Mouse (Mus musculus): ENCODE measurements around the gene Dgka.
"Not testable (repeated sequence)": the region's sequence is repeated elsewhere in the genome, so short reads cannot be mapped to it uniquely, and the experiment has no call there.

The Dgka gene

GRCm38 (mm10) chr10:128731992-128732391 is 12.7 kb downstream of the Dgka start:
- no peak for DNase-seq (ENCODE audit: low read depth, low spot score)

DNA sequence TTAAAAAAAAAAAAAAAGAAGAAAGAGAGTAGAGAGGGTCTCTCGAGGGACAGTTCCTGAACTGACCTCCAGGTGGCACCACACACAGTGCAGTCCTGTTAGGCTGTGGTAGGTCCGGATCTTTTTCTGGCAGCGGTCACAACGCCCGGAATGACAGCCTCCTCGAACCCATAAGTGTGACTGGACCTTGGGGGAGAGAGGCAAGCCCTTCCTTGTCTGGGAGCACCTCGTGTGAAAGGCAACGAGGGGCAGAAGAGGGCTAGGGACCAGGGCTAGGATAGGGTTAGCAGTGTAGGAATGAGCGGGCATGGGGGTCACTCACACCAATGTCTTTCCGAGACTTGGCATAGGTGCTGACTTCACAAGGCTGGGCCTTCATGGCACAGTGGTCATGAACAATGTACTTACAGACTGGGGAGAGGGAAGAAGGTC is 13.6 kb downstream of the Dgka start:
- peak; percentile 65 for DNase-seq (ENCODE audit: low read depth, low spot score)

DNA sequence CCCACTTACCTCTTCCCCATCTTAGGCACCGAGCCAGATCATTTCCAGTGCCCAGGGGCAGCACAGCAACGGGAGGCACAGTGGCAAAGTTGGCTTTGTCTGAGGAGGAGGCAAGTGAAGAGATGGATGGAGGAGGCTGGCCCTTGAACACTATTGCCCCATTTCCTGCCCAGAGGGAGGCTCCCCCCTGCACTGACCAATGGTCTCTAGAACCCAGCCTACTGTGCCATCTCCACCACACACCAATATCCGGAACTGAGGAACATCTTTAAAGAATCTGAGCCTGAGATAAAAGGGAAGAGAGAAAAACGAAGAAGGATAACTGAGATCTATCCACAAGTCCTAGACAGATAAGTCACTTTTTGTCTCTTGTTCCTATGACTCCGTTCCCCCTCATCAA is 16.6 kb downstream of the Dgka start:
- DNase-seq (ENCODE audit: low read depth, low spot score), result no peak

- DNase-seq (ENCODE audit: low read depth, low spot score), result not testable (repeated sequence)
Observed at GRCm38 (mm10) chr10:128725466-128725865, 19.2 kb downstream of the Dgka start.

DNA sequence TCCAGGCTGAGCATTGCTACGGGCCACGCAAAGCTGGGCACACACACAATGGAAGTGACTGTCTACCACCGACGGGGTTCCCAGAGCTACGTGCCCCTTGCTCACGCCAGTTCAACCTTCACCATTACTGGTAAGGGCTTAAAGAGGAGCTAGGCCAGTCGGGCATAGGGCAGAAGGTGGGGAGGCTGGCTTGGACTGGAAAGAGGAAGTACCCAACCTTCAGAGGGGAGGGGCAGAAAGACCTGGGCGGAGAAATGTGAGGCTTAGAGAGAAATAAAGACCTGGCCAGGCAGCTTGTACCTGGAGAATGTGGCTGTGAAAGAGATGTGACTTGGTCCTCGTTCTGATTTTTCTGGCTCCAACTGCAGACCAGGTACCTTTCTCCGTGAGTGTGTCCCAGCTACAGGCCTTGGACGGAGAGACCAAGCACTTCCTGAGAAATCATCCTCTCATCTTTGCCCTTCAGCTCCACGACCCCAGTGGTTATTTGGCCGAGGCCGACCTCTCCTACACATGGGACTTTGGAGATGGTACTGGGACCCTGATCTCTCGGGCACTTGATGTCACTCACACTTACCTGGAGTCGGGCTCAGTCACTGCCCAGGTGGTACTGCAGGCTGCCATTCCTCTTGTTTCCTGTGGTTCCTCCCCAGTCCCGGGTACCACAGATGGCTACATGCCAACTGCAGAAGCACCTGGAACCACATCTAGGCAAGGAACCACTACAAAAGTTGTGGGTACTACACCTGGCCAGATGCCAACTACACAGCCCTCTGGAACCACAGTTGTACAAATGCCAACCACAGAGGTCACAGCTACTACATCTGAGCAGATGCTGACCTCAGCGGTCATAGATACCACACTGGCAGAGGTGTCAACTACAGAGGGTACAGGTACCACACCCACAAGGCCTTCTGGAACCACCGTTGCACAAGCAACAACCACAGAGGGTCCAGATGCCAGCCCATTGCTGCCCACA is 28.8 kb downstream of the Dgka start:
- peak; percentile 43 for DNase-seq (ENCODE audit: low read depth, low spot score)

DNA sequence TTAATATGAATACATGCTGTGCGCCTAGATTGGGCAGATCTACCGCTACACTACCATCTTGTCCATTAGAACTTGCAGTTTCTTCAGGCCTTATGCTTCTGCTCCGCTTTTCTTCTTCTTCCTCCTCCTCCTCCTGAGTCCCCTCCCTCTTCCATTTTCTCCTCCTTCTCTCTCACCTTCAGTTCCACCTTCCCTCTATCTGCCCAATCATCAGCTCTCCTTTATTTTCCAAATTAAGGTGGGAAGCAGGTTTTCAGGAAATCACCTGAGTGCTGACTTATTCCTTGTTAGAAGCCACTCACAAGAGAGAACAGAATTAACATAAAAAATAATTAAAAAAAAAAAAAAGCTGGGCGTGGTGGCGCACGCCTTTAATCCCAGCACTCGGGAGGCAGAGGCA is 33.3 kb downstream of the Dgka start:
- DNase-seq (ENCODE audit: low read depth, low spot score), result peak; percentile 64

DNA sequence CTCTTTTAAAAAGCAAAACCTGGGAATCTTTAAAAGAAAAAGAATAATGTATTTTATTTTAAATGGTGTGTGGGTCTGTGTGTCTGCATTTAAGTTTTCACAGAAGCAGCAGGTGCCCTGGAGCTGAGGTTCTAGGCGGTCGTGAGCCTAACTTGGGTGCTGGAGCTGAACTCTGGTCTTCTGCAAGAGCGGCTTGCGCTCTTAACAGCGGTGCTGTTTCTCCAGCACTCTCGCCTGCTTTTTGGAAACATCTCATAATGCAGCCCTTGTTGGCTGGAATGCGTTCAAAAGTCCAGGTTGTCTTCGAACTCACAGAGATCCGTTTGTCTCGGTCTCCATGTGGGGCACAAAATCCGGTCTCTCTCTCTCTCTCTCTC is 39.4 kb downstream of the Dgka start:
- no peak for DNase-seq (ENCODE audit: low read depth, low spot score)

DNA sequence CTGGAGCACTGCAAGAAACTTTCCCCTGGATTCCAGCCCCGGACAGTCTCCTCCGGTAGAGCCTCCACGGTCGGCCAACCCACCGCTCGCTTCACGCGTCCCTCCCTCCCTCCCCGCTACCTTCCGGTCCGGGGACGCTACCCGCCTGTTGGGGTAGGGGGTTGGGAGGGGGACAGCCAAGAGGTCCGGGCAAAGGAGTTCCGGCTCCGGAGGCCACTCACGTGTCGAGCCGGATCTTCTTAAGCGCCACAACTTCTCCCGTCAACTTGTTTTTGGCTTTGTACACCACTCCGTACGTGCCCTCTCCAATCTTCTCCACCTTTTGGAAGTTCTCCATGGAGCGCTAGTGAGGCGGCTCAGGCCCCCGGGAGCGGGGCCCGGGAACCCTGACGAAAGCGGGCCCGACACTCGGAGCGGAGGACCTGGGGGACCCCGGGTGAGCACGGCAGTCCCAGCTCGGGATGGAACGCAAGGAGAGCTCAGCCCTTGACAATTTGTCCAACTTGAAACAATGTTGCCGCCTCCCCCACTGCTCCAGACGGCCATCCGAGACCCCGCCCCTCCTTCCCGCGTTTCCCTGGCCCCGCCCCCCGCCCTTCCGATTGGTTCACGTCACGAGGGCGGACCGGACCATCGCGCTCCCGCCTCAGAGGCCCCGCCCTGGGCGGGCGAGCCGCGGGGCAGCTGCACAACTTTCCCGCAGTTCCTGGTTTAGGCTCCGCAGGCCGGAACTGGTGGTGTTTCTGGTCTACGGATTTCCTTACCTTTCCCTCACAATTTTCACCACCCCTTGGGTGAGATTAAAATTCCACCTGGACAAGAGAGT is 40.0 kb downstream of the Dgka start, which contains the start of gene Cdk2:
TSS of gene Cdk2 (minus strand) at position 541 of the 826 bp plus-strand sequence.
- DNase-seq (ENCODE audit: low read depth, low spot score), result peak; percentile 92

DNA sequence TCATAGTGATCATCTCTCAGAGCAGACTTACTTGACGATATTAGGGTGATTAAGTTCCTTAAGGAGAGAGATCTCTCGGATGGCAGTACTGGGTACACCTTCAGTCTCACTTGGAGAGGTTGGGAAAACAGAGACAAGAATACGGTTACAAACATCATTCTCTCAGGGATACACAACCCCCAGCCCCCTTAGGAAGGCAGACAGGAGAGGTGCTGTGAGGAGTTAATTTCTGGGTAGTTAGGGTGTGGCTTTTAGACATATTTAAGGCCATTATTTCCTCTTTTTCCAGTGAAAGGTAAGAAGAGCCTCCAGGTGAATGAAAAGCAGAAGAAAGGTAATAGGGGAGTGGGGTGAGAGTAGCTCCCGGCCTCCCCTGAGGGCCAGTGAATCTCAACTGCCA is 40.8 kb downstream of the Dgka start, which contains the start of gene Pmel:
TSS of gene Pmel (plus strand) at position 301 of the 400 bp plus-strand sequence.
- no peak for DNase-seq (ENCODE audit: low read depth, low spot score)

DNA sequence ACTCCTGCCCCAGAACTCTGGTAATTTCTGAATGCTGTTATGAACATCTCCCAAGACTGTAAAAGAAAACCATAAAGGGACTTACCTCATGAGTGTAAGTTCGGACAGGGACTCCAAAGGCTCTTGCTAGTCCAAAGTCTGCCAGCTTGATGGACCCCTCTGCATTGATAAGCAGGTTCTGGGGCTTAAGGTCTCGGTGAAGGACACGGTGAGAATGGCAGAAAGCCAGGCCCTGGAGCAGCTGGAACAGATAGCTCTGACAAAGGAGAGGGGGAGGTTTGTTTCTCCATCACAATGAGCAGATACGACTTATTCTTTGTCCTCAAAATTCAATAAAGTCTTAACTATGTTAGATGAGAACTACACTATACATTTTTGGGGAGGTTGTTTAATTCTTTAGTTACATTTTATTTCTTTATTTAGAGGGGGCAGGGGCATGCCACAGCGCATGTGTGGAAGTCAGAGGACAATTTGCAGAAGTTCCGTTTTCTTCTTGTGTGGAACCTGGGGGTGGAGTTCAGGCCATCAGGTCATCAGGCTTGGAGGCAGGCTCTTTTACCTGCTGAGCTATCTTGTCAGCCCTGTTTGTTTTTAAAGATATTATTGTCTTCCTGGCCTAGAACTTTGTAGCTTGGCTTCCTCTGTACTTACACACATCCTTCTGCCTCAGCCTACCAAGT is 42.2 kb downstream of the Dgka start:
- no peak for DNase-seq (ENCODE audit: low read depth, low spot score)

DNA sequence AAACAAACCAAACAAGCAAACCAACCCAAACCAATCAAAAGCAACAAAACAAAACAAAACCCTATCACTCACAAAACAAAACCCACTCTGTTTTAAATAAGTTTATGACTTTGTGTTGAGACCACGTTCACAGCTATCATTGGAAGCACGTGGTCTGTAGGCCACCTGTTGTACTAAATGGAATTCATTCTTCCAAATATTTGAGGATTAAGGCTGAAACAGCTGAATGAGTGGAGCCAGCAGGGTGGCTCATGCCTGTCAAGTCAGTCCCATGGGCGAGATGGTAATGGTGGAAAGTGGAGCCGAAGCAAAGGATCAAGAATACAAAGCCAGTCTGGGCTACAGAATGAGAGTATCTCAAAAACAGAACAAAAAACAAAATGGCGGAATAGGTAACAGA is 43.9 kb downstream of the Dgka start:
- no peak for DNase-seq (ENCODE audit: low read depth, low spot score)

DNA sequence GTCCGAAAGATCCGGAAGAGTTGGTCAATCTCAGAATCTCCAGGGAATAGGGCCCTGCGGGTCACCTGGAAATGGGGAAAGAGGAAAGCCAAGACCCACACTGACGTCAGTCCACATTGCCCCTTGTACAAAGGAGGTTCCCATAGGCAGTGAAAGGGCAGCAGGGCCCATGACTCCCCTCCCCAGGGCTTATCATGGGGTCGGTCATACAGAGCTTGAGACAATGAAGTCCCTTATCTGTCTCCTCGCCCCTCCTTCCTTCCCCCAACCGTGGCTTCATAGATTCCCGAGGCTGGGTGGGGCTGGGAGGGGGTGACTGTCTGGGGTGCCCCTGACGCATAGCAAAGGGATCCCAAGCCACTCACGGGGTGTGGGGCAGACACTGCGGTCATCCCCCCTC is 45.0 kb downstream of the Dgka start:
- DNase-seq (ENCODE audit: low read depth, low spot score), result no peak

GRCm38 (mm10) chr10:128699006-128699405 is 45.6 kb downstream of the Dgka start:
- no peak for DNase-seq (ENCODE audit: low read depth, low spot score)

DNA sequence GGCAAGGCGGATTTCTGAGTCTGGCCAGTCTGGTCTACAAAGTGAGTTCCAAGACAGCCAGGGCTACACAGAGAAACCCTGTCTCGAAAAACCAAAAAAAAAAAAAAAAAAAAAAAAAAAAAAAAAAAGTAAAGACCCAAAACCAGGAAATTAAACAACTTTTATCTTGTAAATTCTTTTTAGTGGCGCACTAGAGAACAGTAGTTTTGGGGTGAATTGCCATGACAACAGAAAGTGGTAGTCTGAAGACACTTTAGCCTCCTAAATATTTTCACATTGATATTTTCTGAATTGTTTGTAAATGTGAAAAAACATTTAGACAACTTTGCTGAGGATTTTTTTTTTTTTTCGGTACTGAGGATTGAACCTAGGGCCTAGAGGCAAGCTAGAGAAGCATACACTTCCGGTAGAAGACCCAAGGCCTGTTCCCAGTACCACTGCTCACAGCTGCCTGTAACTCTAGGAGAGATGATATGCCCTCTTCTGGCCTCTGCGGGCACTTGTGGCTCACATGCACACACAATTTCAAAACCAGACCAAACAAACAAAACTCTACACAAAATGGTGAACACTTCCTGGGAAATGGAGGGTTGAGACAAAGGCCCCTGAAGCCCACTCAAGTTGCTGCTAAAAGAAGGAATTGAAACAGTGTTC is 47.5 kb downstream of the Dgka start:
- DNase-seq (ENCODE audit: low read depth, low spot score), result peak; percentile 64

DNA sequence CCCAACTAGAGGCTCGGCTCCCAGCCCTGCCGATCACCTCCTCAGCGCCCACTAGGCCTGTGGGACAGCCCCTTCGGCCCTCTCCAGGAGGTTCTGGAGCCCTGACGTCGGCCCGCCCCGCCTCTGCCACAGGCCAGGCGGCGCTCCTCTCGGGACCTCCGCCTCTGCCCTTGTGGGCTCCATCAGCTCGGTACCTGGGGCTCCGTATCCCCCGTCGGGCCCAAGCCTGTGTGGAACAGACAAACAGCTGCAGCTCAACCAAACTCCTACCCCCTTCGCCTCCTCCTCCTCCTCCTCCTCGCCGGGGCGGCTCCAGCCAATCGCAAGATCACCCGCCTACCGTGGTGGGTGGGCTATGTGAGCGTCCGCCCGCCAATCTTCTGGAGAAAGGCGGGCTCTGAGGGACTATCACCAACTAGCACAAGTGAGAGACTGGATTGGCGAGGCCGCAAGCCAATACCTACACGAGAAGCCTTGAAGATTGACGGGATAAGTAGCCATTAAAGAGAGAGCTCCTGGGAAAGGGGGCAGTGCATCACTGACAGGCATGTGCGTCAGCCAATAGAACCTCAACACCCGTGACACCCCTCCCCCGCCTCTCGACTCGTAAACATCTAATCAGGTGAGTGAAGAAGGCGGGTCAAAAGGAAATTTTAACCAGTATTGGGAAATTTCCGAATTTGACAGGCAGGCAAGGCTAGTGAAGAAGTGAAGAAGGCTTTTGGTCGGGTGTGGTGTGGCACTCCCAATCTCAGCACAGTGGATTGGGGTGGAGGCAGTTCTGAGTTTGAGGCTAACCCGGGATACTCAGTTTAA is 48.5 kb downstream of the Dgka start, which contains the start of gene Rab5b:
TSS of gene Rab5b (minus strand) at position 273 of the 816 bp plus-strand sequence.
- peak; percentile 100 for DNase-seq (ENCODE audit: low read depth, low spot score)

DNA sequence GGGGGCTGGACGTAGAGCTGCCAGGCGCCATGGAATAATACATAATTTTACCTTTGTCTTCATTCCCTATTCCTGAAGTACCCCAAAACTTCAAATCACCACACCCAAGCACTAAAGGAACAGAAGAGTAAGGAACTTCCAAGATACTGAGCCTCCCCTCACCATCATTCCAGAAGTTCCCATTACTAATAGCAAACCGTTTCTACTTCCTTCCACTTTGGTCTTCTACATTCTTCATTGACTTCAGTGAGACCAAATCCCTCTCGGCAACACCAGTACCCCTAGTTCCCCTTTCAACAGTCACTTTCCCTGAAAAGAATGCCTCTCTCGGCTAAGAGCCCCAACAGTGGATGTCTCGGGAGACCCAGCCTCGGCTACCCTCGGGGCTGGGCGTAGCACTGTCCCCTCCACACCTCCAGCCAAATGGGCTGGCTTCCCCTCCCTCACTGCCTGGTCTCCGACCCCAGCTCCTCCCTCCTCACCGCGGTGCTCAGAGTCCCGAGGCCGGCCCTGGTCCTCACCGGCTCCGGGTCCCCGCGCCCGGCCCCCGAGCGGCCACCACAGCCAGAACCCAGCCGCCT is 49.2 kb downstream of the Dgka start:
- DNase-seq (ENCODE audit: low read depth, low spot score), result no peak

GRCm38 (mm10) chr10:128674469-128675008 is 70.1 kb downstream of the Dgka start:
- peak; percentile 51 for DNase-seq (ENCODE audit: low read depth, low spot score)

- DNase-seq (ENCODE audit: low read depth, low spot score), result peak; percentile 87
Observed at GRCm38 (mm10) chr10:128673763-128674468, 70.7 kb downstream of the Dgka start, which contains the start of gene Suox. Gene Suox (minus strand): TSS chr10:128674073.

- no peak for DNase-seq (ENCODE audit: low read depth, low spot score)
Observed at GRCm38 (mm10) chr10:128671148-128671547, 73.5 kb downstream of the Dgka start.
